Mouse (Mus musculus) gastrocnemius, postnatal 10 days (tissue): ENCODE data around the gene Kif21b. TPM values are rescaled to one million over a fixed set of nuclear protein-coding genes. Genes with fewer than 3 reads are reported as not detected.
A peak's percentile ranks its signal among the peaks of the same experiment; 100 is the strongest.

Experiments used
- DNase-seq: peaks from one replicate; pipeline ENCODE4 v3.0.0; 2021; ENCODE audit warnings: mixed read lengths
- total RNA-seq, 2 experiments: library from RNA; stranded (reverse); gene quantifications; 2 replicates each; pipeline ENCODE4 v1.2.3; 2021

The Kif21b gene
- total RNA-seq, 2 experiments from 2014 or later: 1.1 to 2.0 TPM

DNA sequence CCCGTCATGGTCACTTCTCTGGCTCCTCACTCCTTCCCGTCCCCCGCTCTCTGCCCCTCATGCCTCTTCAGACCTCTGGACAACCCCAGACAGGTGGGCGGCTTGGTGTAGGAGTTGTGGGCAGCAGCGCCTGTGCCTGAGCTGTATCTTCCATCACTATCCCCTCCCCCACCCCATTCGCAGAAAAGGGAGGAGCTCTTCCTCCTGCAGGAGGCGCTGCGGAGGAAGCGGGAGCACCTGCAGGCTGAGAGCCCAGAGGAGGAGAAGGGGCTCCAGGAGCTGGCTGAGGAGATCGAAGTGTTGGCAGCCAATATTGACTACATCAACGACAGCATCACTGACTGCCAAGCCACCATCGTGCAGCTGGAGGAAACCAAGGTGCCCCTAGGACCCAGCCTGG lies 28.6 kb downstream of the Kif21b start:
- no peak for DNase-seq

DNA sequence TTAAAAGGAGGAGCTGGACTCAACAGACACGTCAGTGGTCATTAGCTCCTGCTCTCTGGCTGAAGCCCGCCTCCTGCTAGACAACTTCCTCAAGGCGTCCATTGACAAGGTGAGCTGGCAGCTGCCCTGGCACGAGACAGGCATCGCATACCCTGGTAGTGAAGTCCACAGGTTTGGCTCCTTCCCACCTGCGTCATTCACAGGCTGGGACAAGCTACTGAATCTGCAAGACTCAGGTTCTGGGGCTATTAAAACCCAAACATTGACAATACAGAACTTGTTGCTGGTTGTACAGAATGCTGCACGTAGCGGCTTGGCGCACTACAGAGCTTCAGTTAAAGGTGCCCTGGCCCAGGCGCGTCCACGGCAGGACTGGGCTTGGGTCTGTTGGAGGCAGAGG lies 29.1 kb downstream of the Kif21b start:
- no peak for DNase-seq

DNA sequence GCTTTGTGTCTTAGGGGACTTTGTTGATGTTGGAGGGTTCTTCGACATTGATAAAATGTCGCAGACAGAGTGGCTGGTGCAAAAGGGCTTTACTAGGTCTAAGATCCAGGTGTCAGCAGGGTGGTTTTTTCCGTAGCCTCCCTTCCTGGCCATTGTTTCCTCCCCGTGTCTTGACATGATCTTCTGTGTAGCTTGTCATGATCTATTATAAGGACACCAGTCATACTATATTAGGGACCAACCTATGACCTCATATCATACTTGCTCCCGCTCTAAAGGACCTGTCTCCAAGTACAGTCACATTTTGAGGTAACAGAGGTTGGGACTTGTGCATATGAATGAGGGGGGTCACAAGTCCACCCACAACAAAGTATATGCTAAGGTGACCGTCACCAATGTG lies 29.7 kb downstream of the Kif21b start:
- DNase-seq: no peak

DNA sequence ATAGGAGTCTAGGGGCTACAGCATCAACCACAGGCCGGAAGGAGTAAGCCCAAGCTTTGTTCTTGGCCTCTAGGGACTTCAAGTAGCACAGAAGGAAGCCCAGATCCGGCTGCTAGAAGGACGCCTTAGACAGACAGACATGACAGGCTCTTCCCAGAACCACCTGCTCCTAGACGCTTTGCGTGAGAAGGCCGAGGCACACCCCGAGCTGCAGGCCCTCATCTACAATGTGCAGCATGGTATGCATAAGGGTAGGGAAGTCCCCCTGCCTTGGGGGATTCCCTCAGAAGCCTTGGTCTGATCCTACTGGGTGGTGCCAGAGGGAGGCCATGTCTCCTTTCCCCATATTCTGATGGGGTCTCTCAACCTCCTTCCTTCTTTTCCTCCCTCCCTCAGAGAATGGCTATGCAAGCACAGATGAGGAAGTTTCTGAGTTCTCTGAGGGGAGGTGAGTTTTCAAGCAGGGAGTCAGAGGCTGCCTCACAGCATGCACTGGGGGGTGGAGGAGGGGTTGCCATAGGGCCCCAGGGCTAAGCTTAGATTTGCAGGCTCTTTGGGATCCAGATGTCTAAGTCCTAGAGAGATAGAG lies 30.2 kb downstream of the Kif21b start:
- DNase-seq: no peak

DNA sequence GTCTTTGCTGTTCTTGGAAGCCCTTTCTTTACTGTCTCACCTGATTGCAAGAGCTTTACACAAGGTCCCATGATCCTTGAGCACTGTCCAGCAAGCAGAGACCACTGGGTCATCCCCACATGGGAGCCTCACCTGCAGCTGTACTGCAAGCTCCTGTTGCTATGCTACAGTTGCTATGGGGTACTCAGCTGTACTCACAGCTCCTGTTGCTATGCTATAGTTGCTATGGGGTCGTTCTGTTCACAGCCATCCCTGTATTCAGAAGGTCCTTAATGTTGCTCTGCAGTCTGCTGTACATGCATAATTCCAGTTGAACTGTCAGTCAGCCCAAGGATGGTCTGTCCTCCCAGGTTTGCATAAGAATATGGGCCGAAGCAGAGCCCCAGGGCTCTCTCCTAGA lies 34.2 kb downstream of the Kif21b start:
- DNase-seq: no peak

DNA sequence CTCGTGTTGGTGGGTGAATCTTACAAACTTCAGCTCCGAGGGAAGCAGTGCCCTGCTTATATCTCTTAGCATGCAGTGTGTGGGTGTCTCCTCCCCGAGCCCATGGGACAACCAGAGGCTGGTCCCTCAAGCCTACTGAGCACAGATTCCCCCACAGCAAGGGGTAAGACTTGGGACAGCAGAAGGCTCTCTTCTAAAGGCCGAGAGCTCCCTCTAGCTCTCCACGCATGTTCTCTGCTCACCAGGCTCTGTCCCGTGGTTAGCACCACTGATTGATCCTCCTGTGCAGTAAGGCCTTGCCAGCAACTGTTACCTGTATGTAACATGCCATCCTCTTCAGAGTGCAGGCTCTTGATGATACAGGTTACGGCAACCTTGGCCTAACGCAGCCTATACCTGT lies 36.5 kb downstream of the Kif21b start:
- no peak for DNase-seq

DNA sequence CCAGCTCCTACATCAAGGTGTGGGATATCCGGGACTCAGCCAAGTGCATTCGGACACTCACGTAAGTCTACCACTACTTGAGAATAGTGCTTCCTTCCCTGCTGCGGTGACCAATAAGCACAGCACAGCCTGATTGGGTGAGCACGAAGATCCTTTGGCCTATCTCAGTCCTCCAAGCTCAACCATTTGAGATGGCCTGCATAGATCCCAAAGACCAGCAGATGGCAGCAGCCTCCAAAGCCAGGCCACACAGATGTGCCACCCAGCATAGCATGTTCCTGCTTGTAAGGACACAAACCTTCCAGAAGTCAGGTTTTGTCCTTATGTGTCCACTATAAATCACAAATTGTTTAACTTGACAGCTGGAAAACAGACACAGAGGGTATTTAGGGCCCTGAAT lies 38.9 kb downstream of the Kif21b start:
- DNase-seq: peak; percentile 71

DNA sequence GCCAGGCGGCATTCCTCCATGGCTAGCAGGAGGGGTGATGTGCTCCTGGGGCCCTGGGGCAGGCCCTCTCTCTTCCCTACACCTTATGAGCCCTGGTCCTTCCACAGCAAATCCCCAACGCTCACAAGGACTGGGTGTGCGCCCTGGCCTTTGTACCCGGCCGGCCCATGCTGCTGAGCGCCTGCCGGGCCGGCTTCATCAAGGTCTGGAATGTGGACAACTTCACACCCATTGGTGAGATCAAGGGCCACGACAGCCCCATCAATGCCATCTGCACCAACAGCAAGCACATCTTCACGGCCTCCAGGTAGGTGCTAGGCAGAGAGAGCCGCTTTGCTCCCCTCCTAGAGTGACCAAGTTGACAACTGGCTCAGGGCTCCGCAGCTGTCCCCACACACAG lies 41.5 kb downstream of the Kif21b start:
- no peak for DNase-seq

DNA sequence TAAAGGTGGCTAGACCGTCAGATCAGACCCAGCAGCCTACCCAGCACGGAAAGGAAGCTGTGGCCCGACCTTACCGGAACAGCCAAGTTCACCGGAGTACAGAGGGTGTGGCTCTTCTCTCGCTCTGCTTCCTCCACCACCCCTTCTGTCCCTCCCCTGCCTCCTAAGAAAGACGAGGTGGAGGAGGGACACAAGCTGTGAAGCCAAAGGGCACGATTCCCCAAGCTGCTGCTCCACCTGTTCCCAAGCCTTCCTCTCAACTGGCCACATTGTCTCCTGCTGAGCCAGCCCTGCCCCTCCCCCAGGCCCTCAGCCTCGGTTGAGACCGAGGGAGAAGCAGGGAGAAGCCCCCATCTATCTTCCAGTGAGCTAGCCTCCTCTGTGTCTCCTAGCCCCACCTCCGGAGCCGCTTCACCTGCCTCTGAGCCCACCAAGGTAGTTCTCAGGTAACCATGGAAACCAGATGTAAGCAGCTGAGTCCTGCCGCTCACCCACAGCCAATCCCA lies 43.0 kb downstream of the Kif21b start:
- DNase-seq: no peak

DNA sequence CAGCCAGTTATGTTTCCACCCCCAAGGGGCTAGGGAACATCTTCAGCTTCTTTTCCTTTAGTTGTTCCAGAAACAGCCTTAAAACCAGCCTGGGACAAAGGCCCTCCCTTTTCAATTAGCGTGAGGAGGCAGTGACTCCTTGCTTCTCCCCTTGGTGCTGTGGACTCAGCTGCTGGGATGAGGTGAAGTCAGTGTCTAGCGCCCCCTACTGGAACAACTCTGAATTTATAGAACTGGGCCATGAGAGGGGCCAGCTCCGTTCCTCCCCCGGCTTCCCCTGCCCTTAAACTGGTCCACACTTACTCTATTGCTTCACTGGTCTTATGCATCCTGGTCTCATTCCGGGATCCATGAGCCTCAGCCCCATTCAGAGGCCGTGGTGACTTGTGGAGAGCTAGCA lies 44.0 kb downstream of the Kif21b start:
- DNase-seq: no peak

DNA sequence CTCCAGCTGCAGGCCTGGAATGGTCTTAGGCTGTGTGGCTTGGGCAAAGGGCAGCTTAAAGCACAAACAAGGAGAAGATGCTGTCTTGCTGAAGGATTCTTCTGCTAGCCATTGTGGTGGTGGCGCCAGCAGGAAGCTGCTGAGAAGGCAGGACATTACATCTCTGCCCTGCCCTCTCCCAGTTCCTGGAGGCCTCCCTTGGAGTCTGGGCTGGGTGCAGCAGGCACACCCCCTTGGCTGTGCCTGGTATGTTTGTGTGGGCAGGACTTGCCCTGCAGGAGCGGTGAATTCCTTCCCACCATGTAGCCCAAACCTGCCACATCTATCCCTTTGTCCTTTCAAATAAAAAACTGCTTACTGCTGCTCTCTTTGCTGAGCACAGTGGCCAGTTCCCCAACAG lies 45.9 kb downstream of the Kif21b start:
- DNase-seq: no peak

DNA sequence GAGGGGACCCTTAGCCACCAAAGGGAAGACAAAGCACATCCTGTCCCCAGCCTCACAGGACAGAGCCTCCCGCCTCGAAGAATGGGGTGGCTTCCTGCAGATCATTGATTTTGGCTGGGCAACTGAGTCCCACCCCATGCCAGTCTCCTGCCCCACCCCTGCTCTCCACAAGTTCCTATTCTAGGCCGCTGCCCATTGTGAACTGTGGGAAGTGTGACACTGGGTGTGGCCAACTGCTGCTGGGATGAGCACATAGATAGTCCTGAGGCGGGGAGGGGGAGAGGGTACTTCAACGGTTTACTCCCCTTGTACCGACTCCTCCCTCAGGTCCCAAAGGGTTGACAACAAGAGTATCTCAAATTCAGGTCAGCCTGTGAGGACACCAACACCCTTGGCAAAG lies 47.6 kb downstream of the Kif21b start:
- no peak for DNase-seq

DNA sequence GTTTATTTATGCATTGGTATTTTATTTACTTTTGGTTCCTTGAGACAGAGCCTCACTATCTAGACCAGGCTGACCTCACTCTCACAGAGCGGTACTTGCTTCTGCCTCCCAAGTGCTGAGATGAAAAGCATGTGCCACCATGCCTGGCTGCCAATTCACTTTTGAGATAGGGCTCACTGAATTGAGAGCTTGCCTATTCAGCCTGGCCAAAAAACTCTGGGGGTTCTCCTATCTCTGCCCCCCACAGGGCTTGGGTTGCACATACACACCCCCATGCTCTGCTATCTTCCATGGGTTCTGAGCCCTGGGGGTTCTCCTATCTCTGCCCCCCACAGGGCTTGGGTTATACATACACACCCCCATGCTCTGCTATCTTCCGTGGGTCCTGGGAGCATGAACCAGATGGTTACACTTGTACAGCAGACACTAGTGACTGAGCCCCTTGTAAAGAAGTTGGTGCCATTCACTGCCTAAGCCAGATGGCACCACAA lies 48.4 kb downstream of the Kif21b start:
- no peak for DNase-seq

DNA sequence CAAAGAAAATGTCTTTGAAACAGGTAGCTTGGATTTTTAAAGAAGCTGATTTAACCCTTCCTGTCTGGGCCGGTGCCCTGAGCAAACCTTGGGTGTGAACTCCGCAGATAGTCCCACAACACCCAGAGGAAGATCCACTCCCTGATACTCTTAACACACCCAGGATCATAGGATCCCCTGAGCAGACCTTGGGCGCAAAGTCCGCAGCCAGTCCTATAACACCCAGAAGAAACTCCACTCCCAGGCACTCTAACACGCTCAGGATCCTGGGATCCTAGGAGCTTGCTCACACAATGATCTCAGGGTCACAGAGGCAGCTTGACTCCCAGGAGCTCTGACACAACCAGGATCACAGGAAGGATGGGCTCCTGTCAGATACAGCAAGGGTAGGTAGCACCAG lies 58.8 kb downstream of the Kif21b start:
- no peak for DNase-seq

DNA sequence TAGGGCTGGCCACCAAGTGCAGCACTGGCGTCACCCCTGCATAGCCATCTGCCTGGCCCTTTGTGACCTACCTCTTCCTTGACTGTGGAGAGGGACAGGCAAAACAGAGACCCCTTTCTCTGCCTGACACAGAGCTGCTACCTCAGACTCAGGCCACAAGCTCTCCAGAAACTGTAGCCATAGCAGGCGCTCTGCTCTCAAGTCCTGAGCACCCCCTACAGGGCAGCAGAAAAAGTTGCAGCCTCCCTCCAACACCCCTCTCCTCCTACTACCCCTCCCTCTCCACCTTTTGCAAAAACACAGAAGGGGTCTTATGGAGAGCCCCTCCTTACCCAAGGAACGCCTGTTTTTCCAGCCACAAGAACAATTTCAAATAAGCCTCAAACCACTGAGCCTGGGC lies 81.6 kb downstream of the Kif21b start, which contains the start of gene Mroh3:
Gene Mroh3 (minus strand): TSS at position 26 of the 400 bp plus-strand sequence.
- DNase-seq: no peak

DNA sequence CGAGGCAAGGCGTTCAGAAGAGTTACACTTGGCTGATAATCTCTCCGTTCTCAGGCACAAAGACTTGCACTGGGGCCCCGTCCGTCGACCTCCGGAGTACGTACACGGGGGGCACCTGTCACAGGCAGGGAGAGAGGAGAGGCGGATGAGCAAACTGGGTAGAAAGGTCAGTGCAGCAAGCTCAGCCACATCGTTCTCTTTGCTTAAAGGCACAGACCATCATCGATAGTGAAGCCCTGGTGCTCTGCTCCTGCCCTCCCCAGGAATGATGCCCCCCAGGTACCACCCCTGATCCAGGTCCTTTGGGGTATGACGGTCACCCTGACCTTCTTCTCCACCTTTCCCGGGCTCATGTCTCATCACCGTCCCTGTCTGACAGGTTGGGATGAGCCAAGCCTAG lies 83.1 kb downstream of the Kif21b start:
- DNase-seq: no peak

DNA sequence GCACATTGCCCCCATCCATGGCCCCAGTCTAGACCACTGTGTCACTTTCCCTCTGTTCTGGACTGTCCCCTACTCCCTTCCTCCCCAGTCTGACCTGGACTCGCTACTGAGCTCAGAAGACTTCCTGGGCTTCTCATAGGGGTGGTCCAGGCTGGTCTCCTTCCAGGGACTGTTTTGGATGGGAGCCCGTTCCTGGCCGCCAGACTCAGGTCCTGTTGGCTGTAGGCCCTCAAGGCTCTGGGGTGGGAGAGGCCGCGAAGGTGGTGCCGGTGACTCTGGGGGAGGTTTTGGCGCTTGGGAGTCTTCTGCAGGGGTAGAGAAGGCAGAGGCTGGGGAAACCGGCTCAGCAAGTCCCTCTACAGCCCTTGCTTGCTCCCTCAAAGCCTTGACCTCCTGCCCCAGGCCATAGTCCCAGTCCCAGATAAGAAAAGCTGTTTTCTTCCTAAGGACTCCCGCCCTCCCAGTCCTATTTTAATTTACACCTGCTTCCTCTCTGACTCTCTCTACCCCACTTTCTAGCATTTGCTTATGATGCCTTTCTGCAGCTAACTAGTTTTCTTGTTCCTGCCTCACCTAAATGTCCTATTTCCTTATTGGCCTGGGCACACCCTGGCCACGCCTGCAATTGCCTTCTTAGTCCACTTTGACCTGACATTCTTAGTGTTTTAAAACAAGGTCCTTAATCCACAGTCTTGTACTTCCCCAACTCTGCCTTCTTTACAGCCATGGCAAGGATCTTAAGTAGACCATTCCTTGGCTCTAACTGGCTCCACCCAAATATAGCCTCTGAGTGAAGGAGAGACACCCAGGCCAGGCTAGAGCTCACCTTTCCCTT lies 89.1 kb downstream of the Kif21b start:
- no peak for DNase-seq

DNA sequence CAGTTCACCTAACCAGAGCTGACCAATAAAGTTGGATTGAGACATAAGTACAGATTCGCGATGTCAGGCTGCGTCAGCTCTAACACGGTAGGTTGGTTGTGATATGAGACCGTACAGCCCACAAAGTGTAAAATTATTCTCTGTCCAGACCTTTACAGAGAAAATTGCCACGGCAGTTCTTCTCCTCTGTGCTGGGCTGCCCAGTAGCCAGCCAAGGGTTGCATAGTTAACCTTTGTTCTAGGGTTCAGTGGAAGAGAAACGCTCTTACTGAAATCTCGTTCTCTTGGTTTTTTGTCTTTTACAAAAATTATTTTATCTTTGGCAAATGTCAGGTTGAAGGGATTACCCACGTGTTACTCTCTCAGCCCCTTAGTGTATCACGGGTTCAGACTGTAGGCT lies 91.2 kb downstream of the Kif21b start:
- DNase-seq: no peak

DNA sequence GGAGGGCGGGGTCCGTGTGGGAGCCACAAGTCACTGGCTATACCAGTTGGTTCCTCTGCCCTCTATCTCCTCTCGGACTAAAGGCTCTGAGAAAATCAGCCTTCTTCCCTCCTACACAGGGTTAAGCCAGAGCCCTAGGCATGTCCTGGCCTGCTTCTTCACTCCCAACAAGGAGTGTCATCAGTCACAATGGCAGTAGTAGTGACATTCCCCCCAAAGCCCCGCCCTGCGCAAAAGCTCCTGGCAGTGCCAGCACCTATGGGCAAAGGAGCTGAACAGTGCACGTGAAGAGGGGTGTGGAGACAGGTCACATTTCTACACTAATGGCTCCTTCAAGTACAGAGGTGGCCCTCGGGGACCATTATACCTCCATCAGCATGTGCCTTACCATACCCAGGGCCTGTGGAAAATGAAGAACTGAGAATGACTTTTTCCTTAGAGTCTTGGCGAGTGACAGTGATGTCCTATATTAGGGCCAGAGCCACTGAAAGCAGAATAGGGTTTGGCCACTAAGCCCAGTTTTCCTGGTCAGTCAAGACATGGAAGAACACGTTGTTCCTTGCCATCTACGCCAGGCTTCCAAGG lies 92.7 kb downstream of the Kif21b start:
- no peak for DNase-seq

DNA sequence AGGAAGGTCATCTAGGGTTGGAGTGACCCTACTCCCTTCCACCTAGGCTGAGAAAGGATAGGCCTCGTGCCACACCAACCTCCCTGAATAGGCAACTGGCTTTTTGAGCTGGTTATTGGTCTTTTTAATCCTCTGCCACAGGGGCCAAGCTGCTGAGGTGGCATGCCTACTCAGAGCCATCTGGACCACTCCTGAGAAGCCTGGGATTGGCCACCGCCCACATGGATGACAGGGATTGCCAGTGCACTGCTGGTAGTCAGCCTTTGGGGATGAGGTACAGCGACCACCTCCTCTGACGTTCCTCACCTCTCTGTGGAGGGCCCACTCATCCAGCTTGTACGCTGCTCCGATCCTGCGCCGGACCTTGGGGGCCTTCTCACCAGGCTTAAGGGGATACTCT lies 94.7 kb downstream of the Kif21b start:
- DNase-seq: no peak

DNA sequence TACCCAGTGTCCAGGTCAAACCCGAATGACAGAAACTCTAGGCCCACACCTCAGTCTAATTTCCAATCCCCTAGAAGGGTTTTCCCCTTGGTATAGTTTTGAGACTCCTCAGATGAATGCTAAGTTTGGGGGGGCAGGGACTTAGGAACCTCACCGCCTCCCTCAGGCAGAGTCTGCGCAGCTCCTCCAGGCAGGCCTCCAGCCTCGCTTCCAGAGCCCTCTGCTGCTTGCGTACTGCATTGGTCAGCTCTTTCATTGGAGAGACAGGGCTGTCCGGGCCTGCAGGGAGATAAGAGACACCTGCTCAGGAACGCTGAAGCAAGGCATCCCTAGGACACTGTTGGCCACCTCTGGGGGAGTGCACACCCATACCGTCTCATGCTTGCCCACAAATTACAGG lies 95.4 kb downstream of the Kif21b start:
- no peak for DNase-seq
